Mouse (Mus musculus): ENCODE measurements around the gene 4930469K13Rik.

- no peak for TF ChIP-seq EP300 (IDR thresholded peaks at IDR 0.05; ENCODE audit: low read depth)
- TF ChIP-seq CTCF (IDR thresholded peaks at IDR 0.05; ENCODE audit: low read depth): no peak
Observed at GRCm38 (mm10) chr11:34034008-34034505, 64.3 kb downstream of the 4930469K13Rik start.
